ENCODE assay signal across 8 mouse cellular contexts in genomic region chr4:53630963-53631315, GRCm38 (mm10). TPM values are rescaled to one million over a fixed set of nuclear protein-coding genes. Genes with fewer than 3 reads are reported as not detected.
DNase-seq lines count a peak whose midpoint lies in the region; ATAC-seq and TF ChIP-seq lines count a peak whose summit lies in the region.

No protein-coding gene starts in this region.

- peak; percentile 13 for TF ChIP-seq CTCF in layer of hippocampus, adult 2 months (conservative IDR thresholded peaks at IDR 0.05)

- H3K4me3 ChIP-seq in layer of hippocampus, adult 2 months: peak overlapping the region; percentile 85
- peak overlapping the region; percentile 84 for H3K4me3 ChIP-seq in embryonic facial prominence, embryonic 12.5 days
- peak overlapping the region; percentile 89 for H3K4me3 ChIP-seq in hindbrain, embryonic 16.5 days (ENCODE audit: low read length)
- peak overlapping the region; percentile 86 for H3K4me3 ChIP-seq in midbrain, embryonic 16.5 days (ENCODE audit: low read depth, low read length)

- WGBS in embryonic facial prominence, embryonic 12.5 days: 8% methylated on average over 12 of the region's 12 CpGs
- 5% methylated on average over 12 of the region's 12 CpGs for WGBS in hindbrain, embryonic 16.5 days
- WGBS in midbrain, embryonic 16.5 days: 4% methylated on average over 12 of the region's 12 CpGs

- H3K27me3 ChIP-seq in embryonic facial prominence, embryonic 12.5 days: no peaks in the 10 kb centered on the region
- no peaks in the 10 kb centered on the region for H3K27me3 ChIP-seq in hindbrain, embryonic 16.5 days (replicated peaks; ENCODE audit: control insufficient read depth, insufficient read depth, low read length)
- no peaks in the 10 kb centered on the region for H3K27me3 ChIP-seq in midbrain, embryonic 16.5 days (ENCODE audit: control insufficient read depth, insufficient read depth, low read depth, low read length)

- no peaks in the 10 kb centered on the region for H3K9me3 ChIP-seq in embryonic facial prominence, embryonic 12.5 days
- H3K9me3 ChIP-seq in hindbrain, embryonic 16.5 days (ENCODE audit: control insufficient read depth, low read length): no peaks in the 10 kb centered on the region
- no peaks in the 10 kb centered on the region for H3K9me3 ChIP-seq in midbrain, embryonic 16.5 days (replicated peaks; ENCODE audit: control insufficient read depth, low read length, poor library complexity, severe bottlenecking)

- no peaks in the 10 kb centered on the region for H3K36me3 ChIP-seq in embryonic facial prominence, embryonic 12.5 days
- no peaks in the 10 kb centered on the region for H3K36me3 ChIP-seq in hindbrain, embryonic 16.5 days (ENCODE audit: control insufficient read depth, insufficient read depth, low read length)
- no peaks in the 10 kb centered on the region for H3K36me3 ChIP-seq in midbrain, embryonic 16.5 days (ENCODE audit: control insufficient read depth, insufficient read depth, low read length)

- H3K4me1 ChIP-seq in embryonic facial prominence, embryonic 12.5 days: peaks cover 6% of the 10 kb centered on the region; the same call in 1 of the 2 replicates
- peaks cover 25% of the 10 kb centered on the region for H3K4me1 ChIP-seq in hindbrain, embryonic 16.5 days (ENCODE audit: control insufficient read depth, insufficient read depth, low read depth, low read length)
- H3K4me1 ChIP-seq in midbrain, embryonic 16.5 days (ENCODE audit: control insufficient read depth, insufficient read depth, low read length): peaks cover 38% of the 10 kb centered on the region

- H3K4me2 ChIP-seq in embryonic facial prominence, embryonic 12.5 days (replicated peaks): peak overlapping the region; percentile 63
- H3K4me2 ChIP-seq in hindbrain, embryonic 16.5 days (ENCODE audit: low read length): peak overlapping the region; percentile 72
- H3K4me2 ChIP-seq in midbrain, embryonic 16.5 days (ENCODE audit: low read length): peak overlapping the region; percentile 76

- no peak; the same call in 1 of the 2 replicates for ATAC-seq in embryonic facial prominence, embryonic 12.5 days (ENCODE audit: insufficient number of reproducible peaks, insufficient read depth, low FRiP score, low TSS enrichment)
- ATAC-seq in hindbrain, embryonic 16.5 days: peak; percentile 75
- ATAC-seq in midbrain, embryonic 16.5 days: peak; percentile 76

- H3K27ac ChIP-seq in layer of hippocampus, adult 2 months: peak overlapping the region; percentile 97
- no peak overlapping the region for H3K27ac ChIP-seq in embryonic facial prominence, embryonic 12.5 days
- peak overlapping the region; percentile 87 for H3K27ac ChIP-seq in hindbrain, embryonic 16.5 days (ENCODE audit: low read depth, low read length)
- H3K27ac ChIP-seq in midbrain, embryonic 16.5 days (ENCODE audit: low read length): peak overlapping the region; percentile 96

- H3K9ac ChIP-seq in embryonic facial prominence, embryonic 12.5 days: peak overlapping the region; percentile 81
- peak overlapping the region; percentile 93 for H3K9ac ChIP-seq in hindbrain, embryonic 16.5 days (ENCODE audit: low read depth, low read length)
- H3K9ac ChIP-seq in midbrain, embryonic 16.5 days (ENCODE audit: low read depth, low read length): peak overlapping the region; percentile 88

- DNase-seq in layer of hippocampus, adult 2 months (ENCODE audit: low spot score in 2 of 2): no peak
- DNase-seq in layer of hippocampus, adult 9-10 months (ENCODE audit: low spot score): no peak
- DNase-seq in spleen, postnatal 4 days (ENCODE audit: low spot score in 2 of 2): no peak
- DNase-seq in urinary bladder, postnatal 36 days (ENCODE audit: low spot score in 2 of 2): no peak
- no peak for DNase-seq in gastrocnemius, adult 18-20 months (ENCODE audit: low spot score)

RNA-seq across cellular contexts. Expression of gene Fsd1l, which starts 0.3 kb away (rescaled TPM):
- total RNA-seq in layer of hippocampus, adult 2 months (2021): 10 to 100 TPM; 29.2 to 32.5 TPM
- 17.1 and 18.2 TPM in 2 replicates for polyA plus RNA-seq in embryonic facial prominence, embryonic 12.5 days (2016; fragmentation: Nextera tagmentation; extraction: Ambion mirVana)
- polyA plus RNA-seq in hindbrain, embryonic 16.5 days (2015; fragmentation: Nextera tagmentation; extraction: Ambion mirVana): 26.6 and 32.9 TPM in 2 replicates
- polyA plus RNA-seq in midbrain, embryonic 16.5 days (2015; fragmentation: Nextera tagmentation; extraction: Ambion mirVana): 35.9 and 39.8 TPM in 2 replicates
- total RNA-seq in gastrocnemius, adult 18-20 months (2021): 10 to 100 TPM in 1 of 2 experiments, 1 to 10 TPM in 1; 9.9 to 10.9 TPM
